Mouse (Mus musculus) adrenal gland (tissue): ENCODE data around the gene Srsf3.

Experiments used
- intact Hi-C: fragments of 180-260 bp; cut with DNase I; formaldehyde crosslinking; loops from one replicate; pipeline ENCODE4 v1.15.1; 2025

The Srsf3 gene

DNA sequence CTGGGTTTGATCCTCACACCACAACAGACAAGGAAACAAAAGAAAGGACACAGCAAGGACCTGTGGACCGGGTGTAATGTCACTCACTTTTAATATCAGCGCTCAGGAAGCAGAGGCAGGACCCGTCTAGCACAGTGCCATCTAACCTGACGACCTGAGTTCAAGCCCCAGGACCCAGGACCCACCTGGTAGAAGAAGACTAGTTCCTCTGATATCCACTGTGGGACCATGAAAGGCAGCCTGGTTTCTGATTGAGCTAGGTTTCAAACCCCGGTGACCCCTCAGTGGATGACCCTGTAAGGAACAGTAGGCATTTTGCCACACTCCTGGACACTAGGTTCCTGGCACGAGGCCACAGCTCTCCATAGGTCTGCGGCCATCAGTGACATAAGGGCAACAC, 52.2 kb downstream of the Srsf3 start:
- intact Hi-C loops, result no loop called here

DNA sequence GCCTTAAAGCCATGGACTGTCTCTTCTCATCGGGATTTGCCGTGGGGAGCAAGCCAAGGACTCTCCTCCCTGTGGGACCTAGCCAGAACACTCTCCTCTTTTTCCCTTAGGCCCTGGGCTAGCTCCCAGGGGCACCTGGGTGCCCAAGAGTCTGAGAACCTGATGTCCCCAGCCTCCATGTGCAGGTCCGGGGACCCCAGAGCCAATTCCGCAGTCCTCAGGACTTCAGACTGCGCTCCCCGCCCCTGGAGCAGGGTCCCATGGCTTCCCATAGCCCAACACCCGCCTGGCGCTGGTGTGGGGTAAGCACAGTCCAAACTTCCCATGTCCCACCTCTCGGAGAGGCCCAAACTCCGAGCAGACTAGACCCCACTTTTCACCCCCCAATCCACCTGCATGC, 52.8 kb downstream of the Srsf3 start:
- intact Hi-C loops, result no loop called here

DNA sequence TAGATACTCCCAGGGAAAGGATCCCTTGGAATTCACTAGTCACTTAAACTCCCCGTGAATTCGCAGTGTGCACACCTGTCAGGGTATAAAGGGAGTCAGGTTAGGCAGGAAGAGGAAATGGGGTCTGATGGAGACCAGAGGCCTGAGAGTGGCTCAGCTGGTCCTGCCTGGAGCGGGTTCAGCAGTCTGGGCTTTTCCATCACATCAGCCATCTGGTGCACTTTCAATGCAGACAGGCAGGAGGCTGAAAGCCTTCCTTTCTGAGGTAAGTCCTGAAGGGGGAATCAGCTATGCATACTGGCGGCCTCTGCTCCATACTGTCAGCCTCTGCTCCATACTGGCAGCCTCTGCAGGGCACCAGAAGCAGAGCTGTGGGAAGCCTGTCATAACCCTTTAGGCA, 54.5 kb downstream of the Srsf3 start:
- intact Hi-C loops, result no loop called here

DNA sequence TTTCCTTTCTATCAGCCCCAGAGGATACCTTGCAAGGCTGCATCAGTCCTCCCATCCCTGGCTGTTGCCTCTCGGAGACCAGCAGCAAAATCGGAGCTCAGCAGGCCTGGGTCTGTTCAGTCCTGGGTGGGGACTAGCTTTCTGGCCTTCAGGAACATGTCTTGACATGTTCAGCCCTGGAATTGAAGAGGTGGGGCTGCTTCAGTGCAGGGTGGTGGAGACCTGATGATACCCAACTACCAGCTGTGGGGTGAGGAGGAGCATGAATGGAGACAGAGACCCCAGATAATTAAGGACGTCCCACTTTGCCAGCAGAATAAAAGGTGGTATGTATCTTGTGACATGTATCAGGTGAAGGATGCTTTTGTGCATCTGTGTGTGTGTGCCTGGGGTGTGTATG, 58.3 kb downstream of the Srsf3 start, which contains the start of gene Cdkn1a:
TSS of gene Cdkn1a (plus strand) at position 201 of the 400 bp plus-strand sequence.
- intact Hi-C loops, result no loop called here

DNA sequence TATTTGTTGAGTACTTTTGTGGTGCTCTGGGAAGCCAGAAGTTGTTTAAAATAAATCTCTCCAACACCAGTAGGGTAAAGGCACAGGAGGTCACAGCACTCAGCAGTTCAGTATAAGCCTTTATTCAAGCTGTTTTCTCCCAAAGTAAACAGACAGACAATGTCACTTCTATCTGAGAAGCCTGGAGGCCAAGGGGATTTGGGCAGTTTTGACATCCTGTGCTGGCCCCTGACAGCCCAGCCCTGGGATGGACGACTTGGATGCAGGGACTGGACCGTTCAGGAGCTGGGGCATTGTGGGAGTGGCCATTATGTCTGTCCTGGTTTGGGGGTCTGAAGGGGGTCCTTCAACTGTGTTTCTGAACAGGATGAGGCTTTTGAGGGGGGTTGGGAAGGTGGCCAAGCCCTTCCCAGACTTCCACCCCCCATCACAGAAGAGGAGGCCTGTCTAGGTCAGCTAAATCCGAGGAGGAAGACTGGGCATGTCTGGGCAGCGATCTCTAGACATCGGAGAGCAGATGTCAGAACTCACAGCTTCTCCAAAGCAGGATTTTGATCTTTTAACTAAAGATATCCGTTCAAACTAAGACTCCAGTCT, 59.0 kb downstream of the Srsf3 start:
- intact Hi-C loops, result no loop called here

DNA sequence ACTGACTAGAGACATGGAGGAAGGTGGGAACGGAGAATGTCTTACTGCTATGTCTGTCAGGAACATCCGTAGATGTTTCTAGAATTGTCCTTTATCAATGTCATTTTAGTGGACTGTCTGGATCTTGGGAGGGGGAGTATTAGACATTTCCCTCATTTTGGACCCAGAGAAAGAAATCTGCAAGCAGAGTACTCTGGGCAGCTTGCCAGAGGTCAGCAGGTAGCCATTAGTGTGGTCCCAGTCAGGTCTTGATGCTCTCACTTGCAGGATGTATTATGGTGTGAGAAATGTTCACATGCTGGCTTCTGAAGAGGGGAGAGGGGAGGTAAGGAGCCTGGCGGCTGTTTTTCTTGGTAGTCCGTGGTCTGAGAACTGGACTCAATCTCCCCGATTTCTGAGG, 60.1 kb downstream of the Srsf3 start:
- intact Hi-C loops, result no loop called here
